Mouse (Mus musculus) lung, postnatal 25 days (tissue): Measurements from ENCODE around the gene Litaf.
A peak's percentile ranks its signal among the peaks of the same experiment; 100 is the strongest.
"Not testable (repeated sequence)": the region's sequence is repeated elsewhere in the genome, so short reads cannot be mapped to it uniquely, and the experiment has no call there.

Source experiments
- DNase-seq: peaks from one replicate; pipeline ENCODE4 v3.0.0; 2022; ENCODE audit warnings: low spot score

Gene Litaf

GRCm38 (mm10) chr16:11021403-11022112 is 44.4 kb downstream of the Litaf start:
- no peak for DNase-seq

GRCm38 (mm10) chr16:11017807-11018595 is 48.0 kb downstream of the Litaf start:
- no peak for DNase-seq

- DNase-seq = no peak
Observed at GRCm38 (mm10) chr16:11016353-11016752, 49.6 kb downstream of the Litaf start.

- no peak for DNase-seq
Observed at GRCm38 (mm10) chr16:11014407-11014806, 51.5 kb downstream of the Litaf start.

- DNase-seq = not testable (repeated sequence)
Observed at GRCm38 (mm10) chr16:11013464-11014147, 52.4 kb downstream of the Litaf start.

GRCm38 (mm10) chr16:11012571-11013463 is 53.1 kb downstream of the Litaf start:
- DNase-seq = peak; percentile 65

GRCm38 (mm10) chr16:11011939-11012338 is 54.0 kb downstream of the Litaf start:
- no peak for DNase-seq

GRCm38 (mm10) chr16:11011206-11011605 is 54.8 kb downstream of the Litaf start:
- no peak for DNase-seq

- DNase-seq = no peak
Observed at GRCm38 (mm10) chr16:11010270-11010669, 55.7 kb downstream of the Litaf start.

GRCm38 (mm10) chr16:11008162-11008991 is 57.6 kb downstream of the Litaf start:
- DNase-seq = peak; percentile 93

GRCm38 (mm10) chr16:11006100-11006499 is 59.9 kb downstream of the Litaf start:
- DNase-seq = no peak

GRCm38 (mm10) chr16:11001703-11002659 is 64.0 kb downstream of the Litaf start:
- DNase-seq = peak; percentile 55

GRCm38 (mm10) chr16:10999809-11000208 is 66.1 kb downstream of the Litaf start:
- no peak for DNase-seq

- DNase-seq = no peak
Observed at GRCm38 (mm10) chr16:10998224-10998623, 67.7 kb downstream of the Litaf start.

- DNase-seq = no peak
Observed at GRCm38 (mm10) chr16:10996576-10996975, 69.4 kb downstream of the Litaf start.

- peak; percentile 96 for DNase-seq
Observed at GRCm38 (mm10) chr16:10993032-10993744, 72.8 kb downstream of the Litaf start.

GRCm38 (mm10) chr16:10992090-10993031 is 73.6 kb downstream of the Litaf start:
- DNase-seq = peak; percentile 66

GRCm38 (mm10) chr16:10991737-10992089 is 74.2 kb downstream of the Litaf start:
- no peak for DNase-seq
